Mouse (Mus musculus): Measurements from ENCODE around the gene Faap24.

DNA sequence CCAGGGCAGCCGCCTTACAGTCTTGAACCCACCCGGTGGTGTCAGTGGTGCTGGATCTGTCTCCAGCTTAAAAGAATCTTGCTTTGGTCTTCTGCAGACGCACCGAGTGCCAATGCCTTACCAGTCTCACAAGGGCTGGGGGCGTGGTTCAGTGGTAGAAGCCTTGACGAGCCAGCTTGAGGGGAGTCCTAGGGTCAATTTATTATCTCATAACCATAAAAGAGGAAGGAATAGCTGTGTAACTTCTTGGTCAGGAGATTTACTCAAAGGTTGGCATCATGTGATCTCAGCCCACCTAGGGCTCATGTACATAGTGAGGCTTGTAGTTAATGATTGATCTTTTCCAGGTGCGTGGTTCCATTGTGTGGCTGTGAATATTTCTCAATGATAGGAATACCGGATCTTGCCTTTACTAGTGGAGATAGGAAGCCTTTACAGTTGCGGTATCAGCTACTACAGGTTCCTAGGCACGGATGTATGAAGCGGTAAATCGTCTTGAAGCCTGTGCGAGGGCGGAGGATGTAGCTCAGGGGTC, 24.1 kb downstream of the Faap24 start:
- TF ChIP-seq CTCF (IDR thresholded peaks at IDR 0.05; ENCODE audit: borderline replicate concordance, extremely low read depth, insufficient read depth, insufficient read length) (no peak), POLR2A (IDR thresholded peaks at IDR 0.05; ENCODE audit: borderline replicate concordance, extremely low read depth, insufficient read depth, insufficient read length, poor library complexity, severe bottlenecking) (no peak)

Measured in brain, embryonic 14.5 days (tissue).